Mouse (Mus musculus) kidney, adult 18-20 months (tissue): Measurements from ENCODE around the gene Fam76a.
A peak's percentile ranks its signal among the peaks of the same experiment; 100 is the strongest.

ENCODE experiments used
- DNase-seq: peaks from one replicate; pipeline ENCODE4 v3.0.0; 2021

Fam76a gene

GRCm38 (mm10) chr4:132883561-132884063 lies 38.7 kb downstream of the Fam76a start:
- DNase-seq: peak; percentile 17

GRCm38 (mm10) chr4:132874363-132875097 lies 47.8 kb downstream of the Fam76a start:
- DNase-seq: no peak

- DNase-seq: peak; percentile 10
Measured at GRCm38 (mm10) chr4:132873481-132874362, 48.6 kb downstream of the Fam76a start.

- DNase-seq: no peak
Measured at GRCm38 (mm10) chr4:132871116-132871515, 51.2 kb downstream of the Fam76a start.

GRCm38 (mm10) chr4:132864856-132865255 lies 57.5 kb downstream of the Fam76a start:
- no peak for DNase-seq

GRCm38 (mm10) chr4:132863012-132863411 lies 59.3 kb downstream of the Fam76a start:
- DNase-seq: no peak

GRCm38 (mm10) chr4:132860880-132861279 lies 61.5 kb downstream of the Fam76a start:
- DNase-seq: no peak
